Mouse (Mus musculus): ENCODE results near the gene Tenm2. TPM values are rescaled to one million over a fixed set of nuclear protein-coding genes. Genes with fewer than 3 reads are reported as not detected.

Tenm2 gene
- polyA plus RNA-seq, 1 experiment from 2014 or later: 0.06 TPM

- ATAC-seq (no peak), DNase-seq (ENCODE audit: low read depth, low spot score) (no peak)
- peaks cover 9% of the 10 kb centered on the region for H3K27me3 ChIP-seq
- ChIA-PET CTCF (no interaction called here), POLR2A (no interaction called here)
- in situ Hi-C loops (cut with MboI; ENCODE audit: low pct_unique_long_range_greater_than_20kb): no loop called here
- peak; percentile 30 for TF ChIP-seq CTCF (IDR thresholded peaks at IDR 0.05)
Observed at GRCm38 (mm10) chr11:37186132-37186531, 49.6 kb downstream of the Tenm2 start.

GRCm38 (mm10) chr11:37177426-37177825 lies 58.3 kb downstream of the Tenm2 start:
- ChIA-PET CTCF (no interaction called here), POLR2A (no interaction called here)
- TF ChIP-seq CTCF (IDR thresholded peaks at IDR 0.05): no peak
- ATAC-seq (no peak), DNase-seq (ENCODE audit: low read depth, low spot score) (no peak)
- in situ Hi-C loops (cut with MboI; ENCODE audit: low pct_unique_long_range_greater_than_20kb): no loop called here
- peaks cover 7% of the 10 kb centered on the region for H3K27me3 ChIP-seq

- DNase-seq (ENCODE audit: low read depth, low spot score) (no peak), ATAC-seq (no peak)
- in situ Hi-C loops (cut with MboI; ENCODE audit: low pct_unique_long_range_greater_than_20kb): no loop called here
- peaks cover 4% of the 10 kb centered on the region for H3K27me3 ChIP-seq
- POLR2A ChIA-PET: no interaction called here
- no peak for TF ChIP-seq CTCF (IDR thresholded peaks at IDR 0.05)
- CTCF ChIA-PET: interaction anchor here (1.3 kb wide), 1 partner anchor 15 kb away, joined by 3 read pairs; no protein-coding TSS in a partner anchor
Observed at GRCm38 (mm10) chr11:37153933-37154880, 81.6 kb downstream of the Tenm2 start.

GRCm38 (mm10) chr11:37153382-37153781 lies 82.4 kb downstream of the Tenm2 start:
- peaks cover 4% of the 10 kb centered on the region for H3K27me3 ChIP-seq
- no peak for DNase-seq (ENCODE audit: low read depth, low spot score)
- CTCF ChIA-PET: no interaction called here
- TF ChIP-seq CTCF (IDR thresholded peaks at IDR 0.05): no peak
- no peak for ATAC-seq
- in situ Hi-C loops (cut with MboI; ENCODE audit: low pct_unique_long_range_greater_than_20kb): no loop called here
- POLR2A ChIA-PET: no interaction called here

DNA sequence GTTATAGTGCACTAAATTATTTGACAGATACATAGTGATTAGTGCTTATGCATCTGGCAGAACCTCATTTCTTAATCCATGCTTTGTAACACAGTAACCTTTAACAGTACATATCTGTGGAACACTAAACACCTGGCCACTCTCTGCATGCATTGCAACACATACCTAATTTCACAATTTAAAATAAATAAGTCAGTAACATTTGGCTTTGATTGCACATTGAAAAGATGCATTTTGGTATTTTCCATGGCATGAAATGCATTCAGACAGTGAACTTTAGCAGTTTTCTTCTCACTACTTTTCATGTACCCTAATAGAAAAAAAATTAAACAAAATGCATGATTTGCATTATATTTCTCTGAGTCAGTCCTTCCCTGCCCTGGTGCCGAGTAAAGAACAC lies 85.8 kb downstream of the Tenm2 start:
- in situ Hi-C loops (cut with MboI; ENCODE audit: low pct_unique_long_range_greater_than_20kb): no loop called here
- DNase-seq (ENCODE audit: low read depth, low spot score) (no peak), ATAC-seq (no peak)
- POLR2A ChIA-PET: no interaction called here
- CTCF ChIA-PET: no interaction called here
- peaks cover 4% of the 10 kb centered on the region for H3K27me3 ChIP-seq
- no peak for TF ChIP-seq CTCF (IDR thresholded peaks at IDR 0.05)

DNA sequence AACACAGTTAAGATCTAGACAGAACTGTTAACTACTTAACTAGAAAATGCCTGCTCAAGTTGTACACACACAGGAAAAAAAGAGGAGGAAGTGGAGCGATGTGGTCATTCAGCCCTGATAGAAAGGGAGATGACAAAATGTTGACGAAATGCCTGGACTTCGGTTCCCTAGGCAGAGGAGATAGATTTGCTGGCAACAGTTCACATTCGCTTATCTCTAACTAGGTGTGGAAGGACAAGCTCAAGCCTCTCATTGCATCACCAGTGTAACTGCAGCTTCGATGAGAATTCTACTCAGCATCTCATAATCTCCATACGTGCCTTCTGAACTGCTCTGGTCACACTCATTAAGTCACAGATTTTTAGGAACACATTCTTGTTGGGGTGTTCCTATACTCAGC lies 91.8 kb downstream of the Tenm2 start:
- in situ Hi-C loops (cut with MboI; ENCODE audit: low pct_unique_long_range_greater_than_20kb): no loop called here
- TF ChIP-seq CTCF (IDR thresholded peaks at IDR 0.05): no peak
- peaks cover 7% of the 10 kb centered on the region for H3K27me3 ChIP-seq
- ATAC-seq (no peak), DNase-seq (ENCODE audit: low read depth, low spot score) (no peak)
- POLR2A ChIA-PET: no interaction called here
- CTCF ChIA-PET: no interaction called here

- ATAC-seq (no peak), DNase-seq (ENCODE audit: low read depth, low spot score) (no peak)
- CTCF ChIA-PET: no interaction called here
- in situ Hi-C loops (cut with MboI; ENCODE audit: low pct_unique_long_range_greater_than_20kb): no loop called here
- H3K27me3 ChIP-seq: peaks cover 7% of the 10 kb centered on the region
- POLR2A ChIA-PET: no interaction called here
- TF ChIP-seq CTCF (IDR thresholded peaks at IDR 0.05): no peak
Observed at GRCm38 (mm10) chr11:37143478-37143877, 92.3 kb downstream of the Tenm2 start.

DNA sequence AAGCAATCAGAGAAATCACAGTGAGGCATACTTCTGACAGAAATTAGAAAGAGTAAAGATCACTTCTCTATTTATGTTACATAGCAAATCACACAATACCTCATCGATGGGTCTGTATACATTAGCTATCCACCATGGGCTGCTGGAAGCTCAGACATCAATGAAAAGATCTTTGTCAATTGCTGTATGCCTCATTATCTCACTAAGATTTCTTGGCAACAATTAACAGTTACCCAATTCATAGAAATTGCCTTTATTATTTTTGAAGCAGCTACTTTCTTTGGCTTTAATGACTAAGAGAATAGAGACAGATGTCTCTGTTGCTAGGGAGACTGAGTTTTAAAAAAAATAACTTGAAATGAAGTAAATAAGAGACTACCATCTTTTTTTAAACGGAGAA lies 106.9 kb downstream of the Tenm2 start:
- H3K27me3 ChIP-seq: peaks cover 10% of the 10 kb centered on the region
- ChIA-PET POLR2A (no interaction called here), CTCF (no interaction called here)
- DNase-seq (ENCODE audit: low read depth, low spot score) (no peak), ATAC-seq (no peak)
- in situ Hi-C loops (cut with MboI; ENCODE audit: low pct_unique_long_range_greater_than_20kb): no loop called here
- no peak for TF ChIP-seq CTCF (IDR thresholded peaks at IDR 0.05)

- in situ Hi-C loops (cut with MboI; ENCODE audit: low pct_unique_long_range_greater_than_20kb): no loop called here
- peaks cover 7% of the 10 kb centered on the region for H3K27me3 ChIP-seq
- DNase-seq (ENCODE audit: low read depth, low spot score) (no peak), ATAC-seq (no peak)
- no peak for TF ChIP-seq CTCF (IDR thresholded peaks at IDR 0.05)
- ChIA-PET CTCF (no interaction called here), POLR2A (no interaction called here)
Observed at GRCm38 (mm10) chr11:37118058-37118457, 117.7 kb downstream of the Tenm2 start.

DNA sequence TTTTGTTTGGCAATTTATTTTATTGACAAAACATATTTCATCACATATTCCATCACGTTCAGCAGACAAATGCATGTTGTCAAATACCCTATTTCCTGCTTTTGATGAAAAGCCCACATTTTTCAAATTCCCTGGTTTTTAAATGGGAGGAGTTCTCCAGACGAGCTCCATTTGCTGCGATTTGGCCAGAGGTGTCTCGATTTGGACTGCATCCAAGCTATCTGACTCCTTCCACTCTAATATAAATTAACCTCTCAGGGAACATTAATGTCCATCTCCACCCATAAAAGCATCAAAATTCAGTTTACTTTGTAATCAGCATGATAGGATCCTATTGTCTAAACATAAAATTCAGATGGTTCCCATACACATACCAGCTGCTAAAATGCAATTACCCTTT lies 120.6 kb downstream of the Tenm2 start:
- DNase-seq (ENCODE audit: low read depth, low spot score) (no peak), ATAC-seq (no peak)
- in situ Hi-C loops (cut with MboI; ENCODE audit: low pct_unique_long_range_greater_than_20kb): no loop called here
- H3K27me3 ChIP-seq: peaks cover 18% of the 10 kb centered on the region
- ChIA-PET POLR2A (interaction anchor here (0.6 kb wide), 1 partner anchor 11 kb away, joined by 5 read pairs; no protein-coding TSS in a partner anchor), CTCF (no interaction called here)
- TF ChIP-seq CTCF (IDR thresholded peaks at IDR 0.05): no peak

GRCm38 (mm10) chr11:37107069-37107468 lies 128.7 kb downstream of the Tenm2 start:
- no peak for TF ChIP-seq CTCF (IDR thresholded peaks at IDR 0.05)
- ChIA-PET CTCF (no interaction called here), POLR2A (no interaction called here)
- ATAC-seq (no peak), DNase-seq (ENCODE audit: low read depth, low spot score) (no peak)
- in situ Hi-C loops (cut with MboI; ENCODE audit: low pct_unique_long_range_greater_than_20kb): no loop called here
- H3K27me3 ChIP-seq: peaks cover 12% of the 10 kb centered on the region

DNA sequence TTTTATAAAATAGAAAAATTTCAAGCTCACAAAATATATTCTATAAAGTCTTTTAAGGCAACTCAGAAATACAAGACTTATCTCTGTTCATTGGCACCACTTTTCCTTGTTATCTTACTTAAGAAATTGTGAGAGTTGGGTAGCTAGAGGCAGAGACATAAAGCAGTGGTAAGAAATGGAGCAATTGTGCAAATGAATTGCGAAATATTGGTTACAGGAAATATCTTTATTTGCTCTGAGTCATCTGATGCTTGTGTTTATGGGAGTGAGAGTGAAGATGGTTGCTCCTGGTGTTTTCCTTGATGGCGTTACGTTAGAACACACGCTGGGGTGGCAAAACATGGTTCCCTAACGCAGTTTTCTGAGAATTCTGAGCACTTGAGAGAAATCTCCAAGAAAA lies 156.4 kb downstream of the Tenm2 start:
- DNase-seq (ENCODE audit: low read depth, low spot score) (no peak), ATAC-seq (no peak)
- peaks cover 28% of the 10 kb centered on the region for H3K27me3 ChIP-seq
- ChIA-PET CTCF (no interaction called here), POLR2A (no interaction called here)
- TF ChIP-seq CTCF (IDR thresholded peaks at IDR 0.05): no peak
- in situ Hi-C loops (cut with MboI; ENCODE audit: low pct_unique_long_range_greater_than_20kb): no loop called here

All from Patski (cell line).